Mouse (Mus musculus): ENCODE data around the gene Cpsf3. TPM values are rescaled to one million over a fixed set of nuclear protein-coding genes. Genes with fewer than 3 reads are reported as not detected.

The Cpsf3 gene
- total RNA-seq, 1 experiment = 57.5 TPM

DNA sequence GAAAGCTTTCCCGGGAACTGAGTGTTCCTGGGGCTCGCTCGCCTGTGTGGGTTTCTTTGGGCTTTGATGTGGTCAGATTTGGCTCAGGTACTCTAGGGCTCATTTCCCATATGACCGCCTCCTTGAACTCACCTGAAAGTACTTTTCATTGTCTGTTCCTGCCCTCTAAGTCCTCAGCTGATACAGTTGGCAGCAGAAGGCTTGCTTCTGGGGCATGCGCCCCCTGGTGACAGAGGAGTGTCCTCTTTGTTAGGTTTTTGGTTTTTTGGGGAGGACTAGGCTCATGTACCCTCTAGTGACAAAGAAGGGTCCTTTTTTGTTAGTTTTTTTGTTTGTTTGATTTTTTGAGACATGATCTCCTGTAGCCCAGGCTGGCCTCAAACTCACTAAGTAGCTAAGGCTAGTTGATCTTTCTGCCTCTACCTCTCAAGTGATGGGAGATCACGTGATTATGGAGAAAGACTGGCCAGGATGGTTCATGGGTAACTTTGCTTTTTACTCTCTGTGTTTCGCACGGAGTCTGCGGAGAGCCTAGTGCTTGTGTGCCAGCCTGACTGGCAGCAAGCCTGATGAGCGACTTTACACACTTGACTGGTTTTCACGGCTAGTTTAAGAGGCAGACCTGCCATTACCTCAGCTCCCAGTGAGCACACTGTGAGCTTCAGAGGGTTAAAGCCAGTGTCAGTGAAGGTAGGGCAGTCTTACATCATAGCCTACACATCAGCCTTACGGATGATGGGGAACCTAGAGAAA, 33.1 kb downstream of the Cpsf3 start:
- TF ChIP-seq ZNF384 (IDR thresholded peaks at IDR 0.05; ENCODE audit: low read depth, low read length) (no peak), ZC3H11A (IDR thresholded peaks at IDR 0.05; ENCODE audit: borderline replicate concordance, low read depth, low read length) (peak; percentile 54; the same call in 1 of the 2 replicates)
- Histone ChIP-seq H3K9me3 (ENCODE audit: control insufficient read depth, insufficient read depth, low read depth, low read length) (no peaks in the 10 kb centered on the region), H3K27ac (ENCODE audit: insufficient read depth, low read depth, low read length, poor library complexity, severe bottlenecking) (no peak overlapping the region), H3K4me1 (ENCODE audit: control insufficient read depth in 2 of 2, insufficient read depth in 2 of 2, low read length in 2 of 2, poor library complexity in 1 of 2) (peaks cover 0 to 3% of the 10 kb centered on the region in 2 experiments; a peak in 1 of 4 replicates), H3K4me3 (ENCODE audit: insufficient read depth in 1 of 2, low read depth in 1 of 2, low read length in 2 of 2, poor library complexity in 1 of 2, severe bottlenecking in 1 of 2) (no peak overlapping the region), H3K9ac (ENCODE audit: insufficient read depth, low read depth, low read length, poor library complexity, severe bottlenecking) (no peak overlapping the region), H3K36me3 (ENCODE audit: control insufficient read depth, insufficient read depth, low read length, poor library complexity, severe bottlenecking) (peaks cover 16% of the 10 kb centered on the region)
- DNase-seq (ENCODE audit: low read depth, low spot score) = peak; percentile 74
- in situ Hi-C loops (cut with MboI; ENCODE audit: low sequenced_read_pairs in 2 of 2, unreplicated experiment in 2 of 2) = no loop called here

DNA sequence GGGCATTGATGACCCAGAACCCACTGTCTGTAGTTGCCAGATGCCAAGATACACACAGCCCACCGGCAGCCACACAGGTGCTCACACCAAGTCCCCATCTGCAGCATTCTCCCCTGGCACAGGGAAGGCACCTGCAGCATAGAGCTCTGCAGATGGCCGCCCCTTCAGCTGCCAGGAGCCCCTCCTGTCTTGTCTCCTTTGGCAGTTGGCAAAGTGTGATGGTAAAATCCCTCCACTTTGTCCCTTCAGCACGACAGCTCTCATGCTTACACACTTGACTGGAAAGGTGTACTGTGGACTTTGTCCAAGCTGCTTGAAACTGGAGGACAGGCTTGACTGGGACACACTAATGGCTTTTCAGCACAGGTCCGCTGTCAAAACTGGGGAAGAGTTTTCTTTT, 35.1 kb downstream of the Cpsf3 start:
- no peak overlapping the region for H3K4me3 ChIP-seq (ENCODE audit: insufficient read depth in 1 of 2, low read depth in 1 of 2, low read length in 2 of 2, poor library complexity in 1 of 2, severe bottlenecking in 1 of 2)
- H3K27ac ChIP-seq (ENCODE audit: insufficient read depth, low read depth, low read length, poor library complexity, severe bottlenecking) = no peak overlapping the region
- H3K9me3 ChIP-seq (ENCODE audit: control insufficient read depth, insufficient read depth, low read depth, low read length) = no peaks in the 10 kb centered on the region
- in situ Hi-C loops (cut with MboI; ENCODE audit: low sequenced_read_pairs in 2 of 2, unreplicated experiment in 2 of 2) = loop anchor here in 1 of 2 experiments (10.0 kb wide), 1 partner anchor 64 kb away; no protein-coding TSS in a partner anchor
- no peak overlapping the region for H3K9ac ChIP-seq (ENCODE audit: insufficient read depth, low read depth, low read length, poor library complexity, severe bottlenecking)
- H3K4me1 ChIP-seq (ENCODE audit: control insufficient read depth in 2 of 2, insufficient read depth in 2 of 2, low read length in 2 of 2, poor library complexity in 1 of 2) = peaks cover 0 to 3% of the 10 kb centered on the region in 2 experiments; a peak in 1 of 4 replicates
- H3K36me3 ChIP-seq (ENCODE audit: control insufficient read depth, insufficient read depth, low read length, poor library complexity, severe bottlenecking) = peaks cover 17% of the 10 kb centered on the region; the same call in 1 of the 2 replicates
- TF ChIP-seq HCFC1 (IDR thresholded peaks at IDR 0.05; ENCODE audit: borderline replicate concordance, insufficient read depth, low read length) (no peak), ZNF384 (IDR thresholded peaks at IDR 0.05; ENCODE audit: low read depth, low read length) (no peak), MAFK (IDR thresholded peaks at IDR 0.05; ENCODE audit: insufficient read depth, low read depth, low read length) (no peak), CHD2 (IDR thresholded peaks at IDR 0.05; ENCODE audit: low read depth, low read length) (no peak), ZC3H11A (IDR thresholded peaks at IDR 0.05; ENCODE audit: borderline replicate concordance, low read depth, low read length) (no peak)
- DNase-seq (ENCODE audit: low read depth, low spot score) = no peak

DNA sequence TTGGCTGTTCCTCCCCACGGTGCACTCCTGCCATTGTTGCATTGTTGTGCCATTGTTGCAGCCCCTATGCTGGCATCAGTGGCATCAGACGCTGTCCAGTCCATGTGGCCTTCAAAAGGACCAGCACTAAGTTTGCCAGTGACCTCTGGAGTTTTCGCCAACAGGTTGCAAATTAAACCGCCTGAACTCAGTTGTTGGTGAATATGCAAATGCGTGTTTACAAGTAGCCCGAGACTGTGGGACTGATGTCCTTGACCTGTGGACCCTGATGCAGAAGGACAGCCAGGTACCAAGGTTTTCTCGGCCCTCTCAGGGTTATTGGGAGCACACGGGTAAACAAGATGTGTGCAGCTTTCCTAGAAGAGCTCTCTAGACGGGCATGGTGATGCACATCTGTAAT, 36.0 kb downstream of the Cpsf3 start:
- in situ Hi-C loops (cut with MboI; ENCODE audit: low sequenced_read_pairs in 2 of 2, unreplicated experiment in 2 of 2) = loop anchor here in 1 of 2 experiments (10.0 kb wide), 1 partner anchor 64 kb away; no protein-coding TSS in a partner anchor
- Histone ChIP-seq H3K9me3 (ENCODE audit: control insufficient read depth, insufficient read depth, low read depth, low read length) (no peaks in the 10 kb centered on the region), H3K36me3 (ENCODE audit: control insufficient read depth, insufficient read depth, low read length, poor library complexity, severe bottlenecking) (peaks cover 20% of the 10 kb centered on the region; the same call in 1 of the 2 replicates), H3K9ac (ENCODE audit: insufficient read depth, low read depth, low read length, poor library complexity, severe bottlenecking) (no peak overlapping the region), H3K4me1 (ENCODE audit: control insufficient read depth in 2 of 2, insufficient read depth in 2 of 2, low read length in 2 of 2, poor library complexity in 1 of 2) (peaks cover 0 to 3% of the 10 kb centered on the region in 2 experiments; a peak in 1 of 4 replicates), H3K4me3 (ENCODE audit: insufficient read depth in 1 of 2, low read depth in 1 of 2, low read length in 2 of 2, poor library complexity in 1 of 2, severe bottlenecking in 1 of 2) (no peak overlapping the region), H3K27ac (ENCODE audit: insufficient read depth, low read depth, low read length, poor library complexity, severe bottlenecking) (no peak overlapping the region)
- TF ChIP-seq ZNF384 (IDR thresholded peaks at IDR 0.05; ENCODE audit: low read depth, low read length) (no peak), ZC3H11A (IDR thresholded peaks at IDR 0.05; ENCODE audit: borderline replicate concordance, low read depth, low read length) (no peak), HCFC1 (IDR thresholded peaks at IDR 0.05; ENCODE audit: borderline replicate concordance, insufficient read depth, low read length) (no peak), MAFK (IDR thresholded peaks at IDR 0.05; ENCODE audit: insufficient read depth, low read depth, low read length) (no peak), CHD2 (IDR thresholded peaks at IDR 0.05; ENCODE audit: low read depth, low read length) (no peak)
- no peak for DNase-seq (ENCODE audit: low read depth, low spot score)

DNA sequence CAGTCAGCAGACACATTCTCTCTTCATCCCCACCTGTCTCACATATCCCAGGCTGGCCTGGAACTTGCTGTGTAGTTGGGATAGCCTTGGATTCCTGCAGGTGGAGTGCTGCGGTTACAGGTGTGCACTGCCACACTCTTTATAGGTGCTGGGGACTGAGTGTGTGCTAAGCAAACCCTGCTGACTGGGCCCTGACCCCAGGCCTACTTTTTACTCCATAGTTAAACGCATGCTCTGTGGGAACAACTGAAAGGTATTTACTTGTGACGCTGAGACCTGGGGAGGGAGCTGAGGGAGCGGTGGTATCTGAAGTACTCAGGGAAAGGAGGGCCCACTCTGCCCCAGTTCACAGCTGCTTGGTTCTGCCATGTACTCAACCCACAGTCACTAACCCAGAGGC, 37.1 kb downstream of the Cpsf3 start:
- Histone ChIP-seq H3K9me3 (ENCODE audit: control insufficient read depth, insufficient read depth, low read depth, low read length) (no peaks in the 10 kb centered on the region), H3K27ac (ENCODE audit: insufficient read depth, low read depth, low read length, poor library complexity, severe bottlenecking) (no peak overlapping the region), H3K36me3 (ENCODE audit: control insufficient read depth, insufficient read depth, low read length, poor library complexity, severe bottlenecking) (peaks cover 25% of the 10 kb centered on the region; the same call in 1 of the 2 replicates), H3K4me1 (ENCODE audit: control insufficient read depth in 2 of 2, insufficient read depth in 2 of 2, low read length in 2 of 2, poor library complexity in 1 of 2) (no peaks in the 10 kb centered on the region), H3K9ac (ENCODE audit: insufficient read depth, low read depth, low read length, poor library complexity, severe bottlenecking) (no peak overlapping the region), H3K4me3 (ENCODE audit: insufficient read depth in 1 of 2, low read depth in 1 of 2, low read length in 2 of 2, poor library complexity in 1 of 2, severe bottlenecking in 1 of 2) (no peak overlapping the region)
- DNase-seq (ENCODE audit: low read depth, low spot score) = no peak
- in situ Hi-C loops (cut with MboI; ENCODE audit: low sequenced_read_pairs in 2 of 2, unreplicated experiment in 2 of 2) = loop anchor here in 1 of 2 experiments (10.0 kb wide), 1 partner anchor 63 kb away; no protein-coding TSS in a partner anchor
- TF ChIP-seq ZC3H11A (IDR thresholded peaks at IDR 0.05; ENCODE audit: borderline replicate concordance, low read depth, low read length) (no peak), MAFK (IDR thresholded peaks at IDR 0.05; ENCODE audit: insufficient read depth, low read depth, low read length) (no peak)
